Comparison of ENCODE assay signal across 22 mouse cellular contexts in genomic region chr10:88374984-88375383, GRCm38 (mm10). TPM values are rescaled to one million over a fixed set of nuclear protein-coding genes. Genes with fewer than 3 reads are reported as not detected.
DNase-seq lines count a peak whose midpoint lies in the region; ATAC-seq lines count a peak whose summit lies in the region.
"Had no signal": no experiment of that assay in that cellular context is flagged by ENCODE, and none has a peak within 500 bp of the region (broad histone marks: within the 10 kb centered on the region; RNA-seq: fewer than 3 reads in every experiment).

No protein-coding gene starts in this region.

- H3K27ac ChIP-seq in heart, embryonic 16.5 days (ENCODE audit: low read length) = no peak overlapping the region
- no peak overlapping the region for H3K27ac ChIP-seq in lung, embryonic 15.5 days
- H3K27ac ChIP-seq: embryonic facial prominence, embryonic 10.5 days; forebrain, embryonic 15.5 days; gastrocnemius, adult 2 months; hindbrain, embryonic 14.5 days; liver, embryonic 15.5 days; macrophage; midbrain, embryonic 12.5 days had no signal

- no peaks in the 10 kb centered on the region for H3K27me3 ChIP-seq in heart, embryonic 16.5 days (ENCODE audit: control insufficient read depth, insufficient read depth, low read length)
- no peaks in the 10 kb centered on the region for H3K27me3 ChIP-seq in lung, embryonic 15.5 days
- H3K27me3 ChIP-seq: forebrain, embryonic 15.5 days; liver, embryonic 15.5 days; midbrain, embryonic 12.5 days had no signal

- no peak for ATAC-seq in heart, embryonic 16.5 days (replicated peaks; ENCODE audit: extremely low read depth, insufficient read depth, low FRiP score)
- no peak for ATAC-seq in lung, embryonic 15.5 days (ENCODE audit: borderline replicate concordance, extremely low read depth, low FRiP score, low TSS enrichment)
- ATAC-seq: CD4-positive, CD25-positive, alpha-beta regulatory T cell, adult 4 months; forebrain, embryonic 15.5 days had no signal

- H3K9ac ChIP-seq in heart, embryonic 16.5 days (ENCODE audit: low read length) = no peak overlapping the region
- H3K9ac ChIP-seq in lung, embryonic 15.5 days = no peak overlapping the region
- H3K9ac ChIP-seq: forebrain, embryonic 15.5 days; hindbrain, embryonic 14.5 days; liver, embryonic 15.5 days; midbrain, embryonic 12.5 days had no signal

- H3K9me3 ChIP-seq in heart, embryonic 16.5 days (replicated peaks; ENCODE audit: control insufficient read depth, low read length) = no peaks in the 10 kb centered on the region
- no peaks in the 10 kb centered on the region for H3K9me3 ChIP-seq in lung, embryonic 15.5 days
- H3K9me3 ChIP-seq: embryonic facial prominence, embryonic 10.5 days; forebrain, embryonic 15.5 days; liver, embryonic 15.5 days; midbrain, embryonic 12.5 days had no signal

- H3K4me2 ChIP-seq in heart, embryonic 16.5 days (ENCODE audit: low read depth, low read length) = peak overlapping the region; percentile 24
- H3K4me2 ChIP-seq in lung, embryonic 15.5 days = 0 out of 2 replicates have a peak overlapping the region, but pooled peaks have one; percentile 12
- H3K4me2 ChIP-seq: forebrain, embryonic 15.5 days; hindbrain, embryonic 14.5 days; liver, embryonic 15.5 days; midbrain, embryonic 12.5 days had no signal

- 25% methylated on average over 10 of the region's 10 CpGs for WGBS in heart, embryonic 16.5 days
- 33% methylated on average over 10 of the region's 10 CpGs for WGBS in lung, embryonic 15.5 days

- H3K36me3 ChIP-seq in heart, embryonic 16.5 days (ENCODE audit: control insufficient read depth, insufficient read depth) = no peaks in the 10 kb centered on the region
- H3K36me3 ChIP-seq in lung, embryonic 15.5 days = no peaks in the 10 kb centered on the region
- H3K36me3 ChIP-seq: embryonic facial prominence, embryonic 10.5 days; forebrain, embryonic 15.5 days; liver, embryonic 15.5 days; midbrain, embryonic 12.5 days had no signal

- 0 out of 2 replicates have a peak, but pooled peaks cover 5% of the 10 kb centered on the region for H3K4me1 ChIP-seq in heart, embryonic 16.5 days (ENCODE audit: control insufficient read depth, insufficient read depth, low read length)
- H3K4me1 ChIP-seq in lung, embryonic 15.5 days = peaks cover 11% of the 10 kb centered on the region; the same call in 1 of the 2 replicates

- H3K4me3 ChIP-seq in heart, embryonic 16.5 days (ENCODE audit: low read length) = no peak overlapping the region
- H3K4me3 ChIP-seq in lung, embryonic 15.5 days = no peak overlapping the region
- H3K4me3 ChIP-seq: embryonic facial prominence, embryonic 10.5 days; forebrain, embryonic 15.5 days; gastrocnemius, adult 2 months; liver, embryonic 15.5 days; midbrain, embryonic 12.5 days had no signal

- peak; percentile 35 for DNase-seq in embryo, embryonic 11 days
- DNase-seq in embryo, embryonic 10.5 days (ENCODE audit: low spot score) = no peak
- DNase-seq in heart, adult 9 months (ENCODE audit: low spot score in 2 of 2) = no peak
- no peak for DNase-seq in lung, postnatal 4 days
- peak; percentile 23 for DNase-seq in ZHBTc4 (ENCODE audit: low read depth, low spot score)
- DNase-seq in left cerebral cortex, adult 9 months (ENCODE audit: low spot score in 2 of 2) = no peak
- DNase-seq: adrenal gland, adult 2 months; cerebellum, adult 11-12 months; cerebellum, postnatal 25 days; gastrocnemius, adult 2 months; kidney, adult 18-20 months; kidney, postnatal 25 days; right cerebral cortex, postnatal 25 days had no signal

RNA-seq across cellular contexts. Expression of gene Dram1, which starts 3.9 kb away (rescaled TPM):
- 3.3 and 11.8 TPM in 2 replicates for polyA plus RNA-seq in heart, embryonic 16.5 days (2015; fragmentation: Nextera tagmentation; extraction: Ambion mirVana)
- 71.7 and 81.0 TPM in 2 replicates for polyA plus RNA-seq in lung, embryonic 15.5 days (2015; fragmentation: Nextera tagmentation; extraction: Ambion mirVana)

RNA-seq across cellular contexts. Expression of gene Gnptab, which starts 3.9 kb away (rescaled TPM):
- polyA plus RNA-seq in heart, embryonic 16.5 days (2015; fragmentation: Nextera tagmentation; extraction: Ambion mirVana) = 9.4 and 9.6 TPM in 2 replicates
- 16.2 and 17.8 TPM in 2 replicates for polyA plus RNA-seq in lung, embryonic 15.5 days (2015; fragmentation: Nextera tagmentation; extraction: Ambion mirVana)

Comparison
In these comparisons a context has a peak if more than half of its experiments do, and no peak if none do; other contexts are left out.
1. DNase-seq: peak in embryo, embryonic 11 days (single experiment) and ZHBTc4 (single experiment); none in embryo, embryonic 10.5 days (single experiment), heart, adult 9 months (0 of 2), lung, postnatal 4 days (0 of 2) and left cerebral cortex, adult 9 months (0 of 2).